Mouse (Mus musculus): ENCODE results near the gene Cabp2. TPM values are rescaled to one million over a fixed set of nuclear protein-coding genes. Genes with fewer than 3 reads are reported as not detected.
"Not testable (repeated sequence)": the region's sequence is repeated elsewhere in the genome, so short reads cannot be mapped to it uniquely, and the experiment has no call there.

Gene Cabp2
- polyA plus RNA-seq, 1 experiment from 2014 or later = not detected

GRCm38 (mm10) chr19:4130106-4130505 lies 48.7 kb downstream of the Cabp2 start:
- Histone ChIP-seq H3K4me3 (replicated peaks) (no peak overlapping the region), H3K9me3 (replicated peaks) (no peaks in the 10 kb centered on the region), H3K27me3 (replicated peaks) (no peaks in the 10 kb centered on the region), H3K9ac (replicated peaks) (no peak overlapping the region), H3K27ac (replicated peaks) (no peak overlapping the region), H3K4me2 (no peak overlapping the region), H3K4me1 (peaks cover 19% of the 10 kb centered on the region), H3K36me3 (peaks cover 42% of the 10 kb centered on the region)
- 97% methylated on average over 4 of the region's 4 CpGs for WGBS
- no peak for ATAC-seq (ENCODE audit: low FRiP score)

- Histone ChIP-seq H3K27ac (replicated peaks) (no peak overlapping the region), H3K4me3 (replicated peaks) (no peak overlapping the region), H3K9ac (replicated peaks) (no peak overlapping the region), H3K9me3 (replicated peaks) (no peaks in the 10 kb centered on the region), H3K27me3 (replicated peaks) (no peaks in the 10 kb centered on the region), H3K4me2 (no peak overlapping the region), H3K36me3 (peaks cover 42% of the 10 kb centered on the region), H3K4me1 (peaks cover 17% of the 10 kb centered on the region)
- WGBS = 94% methylated on average over 5 of the region's 5 CpGs
- no peak for ATAC-seq (ENCODE audit: low FRiP score)
These were observed 49.7 kb downstream of the Cabp2 start for GRCm38 (mm10) chr19:4131075-4131474.

GRCm38 (mm10) chr19:4131768-4132167 lies 50.4 kb downstream of the Cabp2 start:
- Histone ChIP-seq H3K36me3 (peaks cover 42% of the 10 kb centered on the region), H3K4me1 (peaks cover 12% of the 10 kb centered on the region), H3K4me3 (replicated peaks) (no peak overlapping the region), H3K27me3 (replicated peaks) (no peaks in the 10 kb centered on the region), H3K9me3 (replicated peaks) (no peaks in the 10 kb centered on the region), H3K27ac (replicated peaks) (no peak overlapping the region), H3K9ac (replicated peaks) (no peak overlapping the region), H3K4me2 (no peak overlapping the region)
- no peak for ATAC-seq (ENCODE audit: low FRiP score)
- WGBS = 87% methylated on average over 2 of the region's 2 CpGs

- no peaks in the 10 kb centered on the region for H3K9me3 ChIP-seq (replicated peaks)
- 92% methylated on average over 4 of the region's 4 CpGs for WGBS
- H3K9ac ChIP-seq (replicated peaks) = no peak overlapping the region
- H3K27ac ChIP-seq (replicated peaks) = no peak overlapping the region
- no peak overlapping the region for H3K4me2 ChIP-seq
- H3K36me3 ChIP-seq = peaks cover 31% of the 10 kb centered on the region
- H3K27me3 ChIP-seq (replicated peaks) = no peaks in the 10 kb centered on the region
- no peak for ATAC-seq (ENCODE audit: low FRiP score)
- H3K4me1 ChIP-seq = peaks cover 4% of the 10 kb centered on the region
- no peak overlapping the region for H3K4me3 ChIP-seq (replicated peaks)
These were observed 53.0 kb downstream of the Cabp2 start for GRCm38 (mm10) chr19:4134354-4134753.

- not testable (repeated sequence) for H3K27ac ChIP-seq (replicated peaks); H3K9ac ChIP-seq (replicated peaks); H3K4me3 ChIP-seq (replicated peaks); H3K27me3 ChIP-seq (replicated peaks); H3K9me3 ChIP-seq (replicated peaks); H3K4me2 ChIP-seq; H3K4me1 ChIP-seq; ATAC-seq (ENCODE audit: low FRiP score)
- WGBS = 82% methylated on average over 6 of the region's 6 CpGs
- H3K36me3 ChIP-seq = peaks cover 22% of the 10 kb centered on the region
These were observed 54.0 kb downstream of the Cabp2 start for GRCm38 (mm10) chr19:4135229-4135962.

- not testable (repeated sequence) for H3K27me3 ChIP-seq (replicated peaks); H3K27ac ChIP-seq (replicated peaks); H3K4me3 ChIP-seq (replicated peaks); H3K9ac ChIP-seq (replicated peaks); H3K9me3 ChIP-seq (replicated peaks); H3K4me2 ChIP-seq; ATAC-seq (ENCODE audit: low FRiP score); H3K4me1 ChIP-seq
- 26% methylated on average over 8 of the region's 8 CpGs for WGBS
- H3K36me3 ChIP-seq = peaks cover 22% of the 10 kb centered on the region
These were observed 54.6 kb downstream of the Cabp2 start for GRCm38 (mm10) chr19:4135963-4136345.

- no peak overlapping the region for H3K4me2 ChIP-seq
- H3K9me3 ChIP-seq (replicated peaks) = no peaks in the 10 kb centered on the region
- H3K4me1 ChIP-seq = peaks cover 6% of the 10 kb centered on the region
- no peak for ATAC-seq (ENCODE audit: low FRiP score)
- 84% methylated on average over 5 of the region's 5 CpGs for WGBS
- H3K4me3 ChIP-seq (replicated peaks) = no peak overlapping the region
- H3K27me3 ChIP-seq (replicated peaks) = no peaks in the 10 kb centered on the region
- no peak overlapping the region for H3K27ac ChIP-seq (replicated peaks)
- no peak overlapping the region for H3K9ac ChIP-seq (replicated peaks)
- peaks cover 18% of the 10 kb centered on the region for H3K36me3 ChIP-seq
These were observed 55.1 kb downstream of the Cabp2 start for GRCm38 (mm10) chr19:4136463-4136862.

Other genes with a start within 250 kb of the Cabp2 start
- gene Chka, start 229.8 kb upstream of the Cabp2 start, polyA plus RNA-seq (2015; fragmentation: Nextera tagmentation; extraction: Ambion mirVana) = 59.9 and 68.7 TPM in 2 replicates
- gene Tcirg1, start 174.4 kb upstream of the Cabp2 start, polyA plus RNA-seq (2015; fragmentation: Nextera tagmentation; extraction: Ambion mirVana) = 20.3 and 29.0 TPM in 2 replicates
- gene Ndufs8, start 168.8 kb upstream of the Cabp2 start, polyA plus RNA-seq (2015; fragmentation: Nextera tagmentation; extraction: Ambion mirVana) = 308 and 330 TPM in 2 replicates
- 2.5 and 3.8 TPM in 2 replicates for gene Aldh3b1, start 151.8 kb upstream of the Cabp2 start, polyA plus RNA-seq (2015; fragmentation: Nextera tagmentation; extraction: Ambion mirVana)
- gene Unc93b1, start 146.4 kb upstream of the Cabp2 start, polyA plus RNA-seq (2015; fragmentation: Nextera tagmentation; extraction: Ambion mirVana) = 15.0 and 20.6 TPM in 2 replicates
- gene Aldh3b3, start 122.9 kb upstream of the Cabp2 start, polyA plus RNA-seq (2015; fragmentation: Nextera tagmentation; extraction: Ambion mirVana) = not detected in 2 replicates
- gene Aldh3b2, start 109.2 kb upstream of the Cabp2 start, polyA plus RNA-seq (2015; fragmentation: Nextera tagmentation; extraction: Ambion mirVana) = 0.20 and 1.6 TPM in 2 replicates
- 2.8 and 4.6 TPM in 2 replicates for gene Acy3, start 95.0 kb upstream of the Cabp2 start, polyA plus RNA-seq (2015; fragmentation: Nextera tagmentation; extraction: Ambion mirVana)
- gene Tbx10, start 88.8 kb upstream of the Cabp2 start, polyA plus RNA-seq (2015; fragmentation: Nextera tagmentation; extraction: Ambion mirVana) = 0.08 TPM in 1 of 2 replicates, not detected in the other
- 26.1 and 26.8 TPM in 2 replicates for gene Nudt8, start 81.0 kb upstream of the Cabp2 start, polyA plus RNA-seq (2015; fragmentation: Nextera tagmentation; extraction: Ambion mirVana)
- gene Gm49405, start 81.0 kb upstream of the Cabp2 start, polyA plus RNA-seq (2015; fragmentation: Nextera tagmentation; extraction: Ambion mirVana) = 4.5 and 5.7 TPM in 2 replicates
- 6.0 and 6.7 TPM in 2 replicates for gene Doc2g, start 78.3 kb upstream of the Cabp2 start, polyA plus RNA-seq (2015; fragmentation: Nextera tagmentation; extraction: Ambion mirVana)
- 262 and 279 TPM in 2 replicates for gene Ndufv1, start 68.8 kb upstream of the Cabp2 start, polyA plus RNA-seq (2015; fragmentation: Nextera tagmentation; extraction: Ambion mirVana)
- 552 and 568 TPM in 2 replicates for gene Gstp1, start 43.6 kb upstream of the Cabp2 start, polyA plus RNA-seq (2015; fragmentation: Nextera tagmentation; extraction: Ambion mirVana)
- 1.9 and 7.6 TPM in 2 replicates for gene Gstp2, start 35.6 kb upstream of the Cabp2 start, polyA plus RNA-seq (2015; fragmentation: Nextera tagmentation; extraction: Ambion mirVana)
- gene Gstp3, start 22.0 kb upstream of the Cabp2 start, polyA plus RNA-seq (2015; fragmentation: Nextera tagmentation; extraction: Ambion mirVana) = 1.1 TPM in 1 of 2 replicates, not detected in the other
- 88.7 and 99.0 TPM in 2 replicates for gene Cdk2ap2, start 15.6 kb downstream of the Cabp2 start, polyA plus RNA-seq (2015; fragmentation: Nextera tagmentation; extraction: Ambion mirVana)
- 72.1 and 80.9 TPM in 2 replicates for gene Pitpnm1, start 18.4 kb downstream of the Cabp2 start, polyA plus RNA-seq (2015; fragmentation: Nextera tagmentation; extraction: Ambion mirVana)
- gene Aip, start 44.3 kb downstream of the Cabp2 start, polyA plus RNA-seq (2015; fragmentation: Nextera tagmentation; extraction: Ambion mirVana) = 105 and 111 TPM in 2 replicates
- gene Gpr152, start 58.2 kb downstream of the Cabp2 start, polyA plus RNA-seq (2015; fragmentation: Nextera tagmentation; extraction: Ambion mirVana) = not detected in 2 replicates
- 0.20 and 0.28 TPM in 2 replicates for gene Cabp4, start 62.5 kb downstream of the Cabp2 start, polyA plus RNA-seq (2015; fragmentation: Nextera tagmentation; extraction: Ambion mirVana)
- gene Coro1b, start 67.0 kb downstream of the Cabp2 start, polyA plus RNA-seq (2015; fragmentation: Nextera tagmentation; extraction: Ambion mirVana) = 102 and 141 TPM in 2 replicates
- gene Ptprcap, start 72.0 kb downstream of the Cabp2 start, polyA plus RNA-seq (2015; fragmentation: Nextera tagmentation; extraction: Ambion mirVana) = 1.0 and 52.3 TPM in 2 replicates
- 54.4 and 56.3 TPM in 2 replicates for gene Rps6kb2, start 81.8 kb downstream of the Cabp2 start, polyA plus RNA-seq (2015; fragmentation: Nextera tagmentation; extraction: Ambion mirVana)
- gene Carns1, start 93.9 kb downstream of the Cabp2 start, polyA plus RNA-seq (2015; fragmentation: Nextera tagmentation; extraction: Ambion mirVana) = 5.9 and 6.4 TPM in 2 replicates
- 0.74 and 20.7 TPM in 2 replicates for gene Tbc1d10c, start 109.7 kb downstream of the Cabp2 start, polyA plus RNA-seq (2015; fragmentation: Nextera tagmentation; extraction: Ambion mirVana)
- gene Ppp1ca, start 110.5 kb downstream of the Cabp2 start, polyA plus RNA-seq (2015; fragmentation: Nextera tagmentation; extraction: Ambion mirVana) = 589 and 681 TPM in 2 replicates
- gene Rad9a, start 120.1 kb downstream of the Cabp2 start, polyA plus RNA-seq (2015; fragmentation: Nextera tagmentation; extraction: Ambion mirVana) = 24.3 and 27.2 TPM in 2 replicates
- 0.78 and 2.2 TPM in 2 replicates for gene Clcf1, start 132.7 kb downstream of the Cabp2 start, polyA plus RNA-seq (2015; fragmentation: Nextera tagmentation; extraction: Ambion mirVana)
- gene AC109138.7, start 132.8 kb downstream of the Cabp2 start, polyA plus RNA-seq (2015; fragmentation: Nextera tagmentation; extraction: Ambion mirVana) = not detected in 2 replicates
- 24.7 and 28.0 TPM in 2 replicates for gene Pold4, start 150.3 kb downstream of the Cabp2 start, polyA plus RNA-seq (2015; fragmentation: Nextera tagmentation; extraction: Ambion mirVana)
- gene Ssh3, start 187.6 kb downstream of the Cabp2 start, polyA plus RNA-seq (2015; fragmentation: Nextera tagmentation; extraction: Ambion mirVana) = 19.8 TPM in 2 replicates
- 63.0 and 75.4 TPM in 2 replicates for gene Ankrd13d, start 201.6 kb downstream of the Cabp2 start, polyA plus RNA-seq (2015; fragmentation: Nextera tagmentation; extraction: Ambion mirVana)
- 26.2 and 31.3 TPM in 2 replicates for gene Grk2, start 224.6 kb downstream of the Cabp2 start, polyA plus RNA-seq (2015; fragmentation: Nextera tagmentation; extraction: Ambion mirVana)